Mouse (Mus musculus): ENCODE measurements around the gene Galr3. TPM values are rescaled to one million over a fixed set of nuclear protein-coding genes. Genes with fewer than 3 reads are reported as not detected.

Galr3 gene
- total and polyA plus RNA-seq, 3 experiments, result 0.70 to 1.6 (median 1.2) TPM

DNA sequence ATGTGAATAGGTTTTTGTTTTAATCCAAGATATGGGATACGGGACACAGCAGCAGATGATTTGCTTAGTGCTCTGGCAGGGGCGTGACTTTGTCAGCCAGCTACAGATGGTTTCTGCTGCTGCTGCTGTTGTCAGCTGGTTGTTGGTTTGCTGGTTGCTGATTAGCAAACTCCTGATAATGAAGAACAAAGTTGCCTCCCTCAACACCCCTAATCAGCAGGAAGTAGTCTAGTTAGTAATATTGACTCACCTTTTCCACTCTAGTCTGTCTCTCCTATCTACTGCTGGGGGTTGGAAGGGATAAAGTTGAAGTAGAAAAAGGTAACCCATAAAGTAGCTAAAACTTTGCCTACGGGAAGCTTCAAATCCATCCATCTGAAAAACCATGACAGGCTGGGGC, 25.9 kb downstream of the Galr3 start:
- no peak for TF ChIP-seq USF2 (conservative IDR thresholded peaks at IDR 0.05; ENCODE audit: low read depth, low read length)
- peak; percentile 66 for TF ChIP-seq EP300 (IDR thresholded peaks at IDR 0.05; ENCODE audit: low read length)
- TF ChIP-seq BHLHE40 (IDR thresholded peaks at IDR 0.05; ENCODE audit: low read depth, low read length), result no peak
- no peak for TF ChIP-seq CTCF (conservative IDR thresholded peaks at IDR 0.05 in 1 of 2, IDR thresholded peaks at IDR 0.05 in 1 of 2; ENCODE audit: low read depth in 2 of 2, low read length in 2 of 2)
- TF ChIP-seq CHD2 (IDR thresholded peaks at IDR 0.05; ENCODE audit: low read length), result no peak
- no peak for TF ChIP-seq MYC (IDR thresholded peaks at IDR 0.05; ENCODE audit: low read depth, low read length)
- TF ChIP-seq ZMIZ1 (IDR thresholded peaks at IDR 0.05; ENCODE audit: low read depth, low read length), result no peak
- no peak for TF ChIP-seq MAZ (IDR thresholded peaks at IDR 0.05; ENCODE audit: low read depth, low read length)
- TF ChIP-seq IRF4 (IDR thresholded peaks at IDR 0.05; ENCODE audit: low read depth, low read length), result no peak
- TF ChIP-seq JUN (IDR thresholded peaks at IDR 0.05; ENCODE audit: insufficient read depth, low read depth, low read length), result peak; percentile 87
- TF ChIP-seq ZC3H11A (IDR thresholded peaks at IDR 0.05; ENCODE audit: low read depth, low read length), result no peak
- TF ChIP-seq JUND (conservative IDR thresholded peaks at IDR 0.05; ENCODE audit: low read depth, low read length), result peak; percentile 92
- no peak for TF ChIP-seq UBTF (IDR thresholded peaks at IDR 0.05; ENCODE audit: low read depth, low read length)
- TF ChIP-seq RAD21 (IDR thresholded peaks at IDR 0.05; ENCODE audit: low read depth, low read length), result no peak
- TF ChIP-seq ZKSCAN1 (IDR thresholded peaks at IDR 0.05; ENCODE audit: borderline replicate concordance, low read depth, low read length), result no peak
- no peak for TF ChIP-seq MXI1 (IDR thresholded peaks at IDR 0.05; ENCODE audit: low read depth, low read length)
- no peak for TF ChIP-seq ELF1 (IDR thresholded peaks at IDR 0.05; ENCODE audit: low read depth, low read length)
- TF ChIP-seq KAT2A (IDR thresholded peaks at IDR 0.05; ENCODE audit: insufficient replicate concordance, low read length), result no peak
- Histone ChIP-seq H3K27me3 (replicated peaks) (no peaks in the 10 kb centered on the region), H3K9ac (ENCODE audit: insufficient read depth, low read depth) (no peak overlapping the region), H3K4me2 (ENCODE audit: insufficient read depth, low read depth, poor library complexity, severe bottlenecking) (no peak overlapping the region), H3K79me2 (replicated peaks; ENCODE audit: control insufficient read depth, extremely low read depth, insufficient read depth, poor library complexity, severe bottlenecking) (no peaks in the 10 kb centered on the region), H3K36me3 (replicated peaks in 1 of 2; ENCODE audit: control insufficient read depth in 1 of 2, insufficient read depth in 1 of 2, low read length in 1 of 2) (no peaks in the 10 kb centered on the region), H3K27ac (ENCODE audit: insufficient read depth, low read depth) (no peak overlapping the region), H3K4me1 (ENCODE audit: control insufficient read depth in 1 of 2, insufficient read depth in 2 of 2) (peaks cover 20 to 63% of the 10 kb centered on the region in 2 experiments), H3K4me3 (replicated peaks in 1 of 3; ENCODE audit: low read depth in 2 of 3, low read length in 2 of 3, poor library complexity in 1 of 3) (no peak overlapping the region), H3K9me3 (replicated peaks; ENCODE audit: low read length) (peaks cover 9% of the 10 kb centered on the region)
- in situ Hi-C loops (cut with MboI; ENCODE audit: low pct_ligation_motif_present, low pct_unique_long_range_greater_than_20kb, low sequenced_read_pairs), result no loop called here
- dilution Hi-C loops (cut with MboI; ENCODE audit: extremely low pct_ligation_motif_present, extremely low pct_unique_long_range_greater_than_20kb, low sequenced_read_pairs), result no loop called here
- no peak for DNase-seq (ENCODE audit: extremely low read depth)

DNA sequence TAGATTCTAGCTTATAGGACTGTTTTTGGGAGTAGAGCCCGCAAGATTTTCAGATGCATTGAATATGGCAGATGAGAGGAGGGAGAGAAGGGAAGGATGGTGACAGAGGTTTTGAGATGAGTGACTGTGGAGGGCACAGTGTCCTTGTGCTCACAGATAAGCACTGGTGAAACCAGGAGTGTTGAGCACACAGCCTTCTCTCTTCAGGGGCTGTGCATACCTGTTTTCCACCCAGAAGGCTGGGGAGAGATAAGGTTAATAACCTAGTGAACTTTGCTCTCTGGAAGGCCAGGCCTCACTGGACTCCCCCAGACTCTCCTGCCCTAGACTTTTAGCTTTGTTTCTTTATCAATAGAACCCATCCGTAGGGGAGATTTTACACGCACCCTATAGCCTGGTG, 26.7 kb downstream of the Galr3 start:
- Histone ChIP-seq H3K4me2 (ENCODE audit: insufficient read depth, low read depth, poor library complexity, severe bottlenecking) (no peak overlapping the region), H3K9ac (ENCODE audit: insufficient read depth, low read depth) (no peak overlapping the region), H3K36me3 (replicated peaks in 1 of 2; ENCODE audit: control insufficient read depth in 1 of 2, insufficient read depth in 1 of 2, low read length in 1 of 2) (no peaks in the 10 kb centered on the region), H3K4me1 (ENCODE audit: control insufficient read depth in 1 of 2, insufficient read depth in 2 of 2) (peaks cover 20 to 66% of the 10 kb centered on the region in 2 experiments), H3K9me3 (replicated peaks; ENCODE audit: low read length) (peaks cover 9% of the 10 kb centered on the region), H3K79me2 (replicated peaks; ENCODE audit: control insufficient read depth, extremely low read depth, insufficient read depth, poor library complexity, severe bottlenecking) (no peaks in the 10 kb centered on the region), H3K4me3 (replicated peaks in 1 of 3; ENCODE audit: low read depth in 2 of 3, low read length in 2 of 3, poor library complexity in 1 of 3) (no peak overlapping the region), H3K27me3 (replicated peaks) (no peaks in the 10 kb centered on the region), H3K27ac (ENCODE audit: insufficient read depth, low read depth) (no peak overlapping the region)
- TF ChIP-seq SIN3A (IDR thresholded peaks at IDR 0.05; ENCODE audit: low read length), result no peak
- no peak for TF ChIP-seq ZMIZ1 (IDR thresholded peaks at IDR 0.05; ENCODE audit: low read depth, low read length)
- no peak for TF ChIP-seq CHD1 (IDR thresholded peaks at IDR 0.05; ENCODE audit: low read depth, low read length)
- no peak for TF ChIP-seq ZC3H11A (IDR thresholded peaks at IDR 0.05; ENCODE audit: low read depth, low read length)
- TF ChIP-seq USF2 (conservative IDR thresholded peaks at IDR 0.05; ENCODE audit: low read depth, low read length), result no peak
- no peak for TF ChIP-seq TBP (conservative IDR thresholded peaks at IDR 0.05; ENCODE audit: low read depth, low read length)
- TF ChIP-seq MEF2A (IDR thresholded peaks at IDR 0.05; ENCODE audit: borderline replicate concordance, low read depth, low read length), result no peak
- TF ChIP-seq EP300 (IDR thresholded peaks at IDR 0.05; ENCODE audit: low read length), result no peak
- TF ChIP-seq GABPA (IDR thresholded peaks at IDR 0.05; ENCODE audit: insufficient replicate concordance, low read depth, low read length), result no peak
- TF ChIP-seq USF1 (IDR thresholded peaks at IDR 0.05; ENCODE audit: low read depth, low read length), result no peak
- TF ChIP-seq KAT2A (IDR thresholded peaks at IDR 0.05; ENCODE audit: insufficient replicate concordance, low read length), result no peak
- in situ Hi-C loops (cut with MboI; ENCODE audit: low pct_ligation_motif_present, low pct_unique_long_range_greater_than_20kb, low sequenced_read_pairs), result no loop called here
- dilution Hi-C loops (cut with MboI; ENCODE audit: extremely low pct_ligation_motif_present, extremely low pct_unique_long_range_greater_than_20kb, low sequenced_read_pairs), result no loop called here
- DNase-seq (ENCODE audit: extremely low read depth), result no peak

All from CH12.LX (cell line).